Mouse (Mus musculus) inflammation-experienced regulatory T-cells, adult 6 months (primary cell): ENCODE results near the gene A230050P20Rik. TPM values are rescaled to one million over a fixed set of nuclear protein-coding genes. Genes with fewer than 3 reads are reported as not detected.
A peak's percentile ranks its signal among the peaks of the same experiment; 100 is the strongest.

ENCODE experiments used
- ATAC-seq: one replicate; pipeline ENCODE4 v1.8.0; 2017
- polyA plus RNA-seq, 3 experiments: library from polyadenylated mRNA; unstranded; fragments of 100-300 nt; shearing (Covaris generic); gene quantifications; one replicate each; pipeline ENCODE4 v1.2.1; 2017

Gene A230050P20Rik
- polyA plus RNA-seq, 3 experiments from 2014 or later: 9.9 to 16.8 (median 14.3) TPM

DNA sequence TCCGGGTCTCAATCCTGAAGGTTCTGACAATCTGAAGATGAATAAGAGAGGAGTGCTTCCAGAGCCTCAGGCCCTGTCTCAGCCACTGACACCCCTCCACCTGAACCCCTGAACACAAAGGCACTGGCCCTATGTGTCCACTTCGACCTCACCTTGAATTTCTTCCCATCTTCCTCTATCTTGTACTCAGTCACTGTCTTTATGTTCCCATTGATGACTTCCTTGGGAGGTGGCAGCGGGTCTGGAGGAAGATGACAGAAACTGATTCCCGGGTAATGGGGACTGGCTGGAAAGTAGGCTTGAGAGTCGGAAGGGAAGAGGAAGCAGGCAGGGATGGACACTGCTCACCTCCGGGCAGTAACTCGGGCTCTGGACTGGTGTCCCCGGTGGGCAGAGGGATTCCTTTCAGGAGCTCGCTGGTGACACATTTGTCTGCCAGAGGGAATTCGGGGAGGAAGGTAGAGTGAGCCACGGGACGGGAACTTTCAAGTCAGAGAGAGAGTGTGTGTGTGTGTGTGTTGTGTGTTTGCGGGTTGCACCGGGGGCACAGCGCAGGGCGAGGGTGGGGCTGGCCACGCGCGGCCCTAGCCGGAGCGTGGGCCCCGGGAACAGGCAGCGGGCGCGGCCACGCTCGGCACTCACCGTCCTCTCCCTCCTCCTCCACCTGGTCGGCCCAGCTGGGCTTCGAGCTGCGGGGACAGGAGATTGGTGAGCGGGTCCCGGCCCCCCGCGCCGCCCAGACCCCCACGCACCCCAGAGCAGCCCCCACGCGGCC is 29.5 kb downstream of the A230050P20Rik start:
- ATAC-seq: no peak

DNA sequence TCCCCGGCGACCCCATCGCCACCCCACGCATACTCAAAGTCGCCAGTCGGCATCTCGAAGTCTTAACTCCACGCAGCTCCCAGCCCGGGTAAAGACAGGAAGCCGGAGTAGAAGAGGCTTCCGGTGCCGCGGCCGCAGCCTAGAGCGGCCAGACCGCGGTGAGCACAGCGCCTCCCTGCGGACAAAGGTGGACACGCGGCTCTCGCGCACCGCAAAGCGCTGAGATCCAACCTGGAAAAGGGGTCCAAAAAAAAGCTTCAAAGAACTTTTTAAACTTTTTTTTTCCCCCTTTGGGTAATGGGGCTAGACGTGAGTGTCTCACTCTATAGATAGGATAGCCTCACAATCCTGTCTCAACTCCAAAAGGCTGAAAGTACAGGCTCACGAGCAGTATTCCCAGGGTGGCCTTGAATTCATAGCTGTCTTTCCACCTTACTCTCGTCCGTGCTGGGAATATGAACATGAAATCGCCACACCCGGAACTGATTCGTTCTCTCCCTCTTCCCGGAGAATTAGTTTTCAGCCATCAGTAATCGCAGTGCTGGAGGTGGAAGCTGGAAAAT is 30.1 kb downstream of the A230050P20Rik start, which contains the start of gene Eif3g:
TSS of gene Eif3g (minus strand) at position 113 of the 563 bp plus-strand sequence.
- peak; percentile 81 for ATAC-seq

DNA sequence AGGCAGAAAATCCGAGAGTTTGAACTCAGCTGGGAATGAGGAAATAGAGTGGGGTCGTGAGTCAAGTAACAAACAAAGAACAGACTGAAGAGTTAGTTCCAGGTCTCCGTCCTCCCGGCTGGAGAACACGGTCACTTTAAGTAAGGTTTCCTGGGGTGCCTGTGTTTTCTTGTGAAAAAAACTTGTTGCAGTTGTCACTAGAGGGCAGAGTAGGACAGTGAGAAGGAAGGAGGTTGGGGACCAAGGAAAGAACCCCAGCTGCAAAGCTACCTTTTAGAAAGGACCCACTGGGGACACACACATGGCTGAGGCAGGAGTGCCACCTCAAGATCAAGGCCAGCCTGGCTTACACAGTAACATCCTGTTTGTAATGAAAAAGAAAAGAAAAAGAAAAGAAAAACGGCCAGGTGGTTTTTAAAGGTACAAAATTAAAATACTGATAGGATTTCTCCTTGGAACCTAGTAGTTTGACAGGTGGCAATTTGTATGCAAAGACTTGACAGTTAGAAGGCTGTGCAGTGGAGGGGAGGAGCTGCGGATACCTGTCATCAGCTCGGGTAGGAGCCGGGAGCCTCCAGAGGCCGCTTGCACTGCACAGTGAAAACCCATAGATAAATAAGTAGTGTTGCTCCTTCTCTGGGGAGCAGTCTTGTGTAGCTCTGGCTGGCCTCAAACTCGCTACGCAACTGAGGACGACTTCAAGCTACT is 33.2 kb downstream of the A230050P20Rik start:
- peak; percentile 47 for ATAC-seq

DNA sequence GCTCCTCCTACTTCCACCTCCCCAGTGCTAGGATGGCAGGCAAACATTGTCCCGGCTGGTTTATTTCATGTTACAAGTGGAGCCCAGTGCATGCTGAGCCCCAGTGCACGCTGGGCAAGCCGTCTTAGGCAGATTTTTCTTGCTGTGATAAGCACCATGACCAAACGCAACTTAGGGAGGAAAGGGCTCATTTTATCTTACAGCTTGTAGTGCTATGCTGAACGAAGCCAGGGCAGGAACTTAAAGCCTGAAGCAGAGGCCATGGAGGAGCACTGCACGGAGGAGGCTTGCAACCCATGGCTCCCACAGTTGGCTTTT is 33.7 kb downstream of the A230050P20Rik start:
- ATAC-seq: no peak

DNA sequence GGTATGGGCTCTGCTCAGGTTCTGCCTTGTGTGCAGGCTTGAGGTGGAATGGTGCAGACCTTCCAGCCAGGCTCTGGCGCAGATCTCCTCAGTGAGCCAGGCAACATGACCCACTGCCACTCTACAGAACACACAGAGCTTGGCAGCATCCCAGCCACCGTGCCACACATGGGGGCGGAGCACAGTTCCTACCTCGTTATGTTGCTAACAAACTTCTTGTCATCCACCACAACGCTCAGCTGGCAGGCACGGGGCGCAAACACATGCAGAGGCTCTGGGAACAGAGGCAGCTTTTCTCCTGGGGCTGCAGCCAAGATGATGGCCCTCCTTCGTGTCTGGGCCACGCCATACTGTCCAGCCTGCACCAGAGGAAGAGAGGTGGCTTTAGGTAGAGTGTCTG is 41.5 kb downstream of the A230050P20Rik start:
- no peak for ATAC-seq

DNA sequence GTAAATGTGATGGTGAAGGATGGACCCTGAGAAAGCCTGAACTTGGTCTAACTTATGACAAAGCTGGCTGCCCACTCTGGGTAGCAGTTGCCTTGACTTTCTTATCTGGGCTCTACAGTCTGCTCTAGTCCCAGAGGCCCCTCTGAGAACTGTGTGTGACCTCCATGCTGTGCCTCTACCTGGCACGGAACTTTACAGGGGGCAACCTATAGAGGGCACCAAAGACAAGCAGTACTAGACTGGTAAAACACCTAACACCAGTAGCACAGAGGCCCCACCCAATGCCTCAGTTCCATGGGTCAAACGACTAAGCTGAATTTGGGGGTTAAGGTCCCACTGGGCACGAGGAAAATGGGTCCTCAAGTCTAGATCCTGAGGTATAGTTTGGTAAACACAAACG is 47.7 kb downstream of the A230050P20Rik start:
- ATAC-seq: peak; percentile 61

DNA sequence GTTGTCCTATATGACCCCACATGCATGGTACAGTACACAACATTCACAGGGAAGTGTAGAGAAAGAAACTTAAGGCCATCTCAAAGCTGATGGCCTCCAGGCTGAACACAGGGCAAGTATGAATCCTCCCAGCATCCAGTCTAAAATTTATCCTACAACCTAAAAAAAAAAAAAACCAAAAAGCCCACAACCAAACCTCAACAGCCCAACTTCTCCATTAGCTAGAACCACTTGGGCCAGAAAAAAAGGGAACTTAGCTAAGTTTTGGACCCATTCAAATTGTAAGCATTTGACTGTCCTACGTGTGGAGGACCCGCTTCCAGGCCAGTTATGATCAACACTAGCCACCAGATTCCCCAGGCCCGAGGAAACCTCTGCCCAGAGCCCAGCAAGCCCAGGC is 54.8 kb downstream of the A230050P20Rik start:
- ATAC-seq: no peak

Other genes starting within 250 kb of the A230050P20Rik start
- 100 to 1,000 TPM; 323 to 416 (median 337) TPM for gene Ubl5, start 225.8 kb upstream of the A230050P20Rik start, polyA plus RNA-seq
- gene Fbxl12, start 223.9 kb upstream of the A230050P20Rik start, polyA plus RNA-seq: 10 to 100 TPM; 21.7 to 59.5 (median 54.3) TPM
- 10 to 100 TPM; 23.0 to 29.3 (median 23.6) TPM for gene Pin1, start 216.5 kb upstream of the A230050P20Rik start, polyA plus RNA-seq
- gene Olfm2, start 122.3 kb upstream of the A230050P20Rik start, polyA plus RNA-seq: under 1 TPM in 1 of 3 experiments, not detected in 2; 0.90 TPM
- gene Col5a3, start 53.6 kb upstream of the A230050P20Rik start, polyA plus RNA-seq: not detected
- not detected for gene Rdh8, start 50.1 kb upstream of the A230050P20Rik start, polyA plus RNA-seq
- 1 to 10 TPM in 1 of 3 experiments, under 1 TPM in 2; 0.27 to 1.9 (median 0.63) TPM for gene Angptl6, start 11.1 kb downstream of the A230050P20Rik start, polyA plus RNA-seq
- 10 to 100 TPM; 16.1 to 28.8 (median 24.2) TPM for gene Ppan, start 19.5 kb downstream of the A230050P20Rik start, polyA plus RNA-seq
- 100 to 1,000 TPM; 159 to 219 (median 191) TPM for gene Eif3g, start 30.0 kb downstream of the A230050P20Rik start, polyA plus RNA-seq
- 10 to 100 TPM; 41.0 to 78.9 (median 43.9) TPM for gene Dnmt1, start 91.2 kb downstream of the A230050P20Rik start, polyA plus RNA-seq
- 1 to 10 TPM; 5.1 to 6.4 (median 5.9) TPM for gene S1pr2, start 108.1 kb downstream of the A230050P20Rik start, polyA plus RNA-seq
- 100 to 1,000 TPM in 2 of 3 experiments, 10 to 100 TPM in 1; 95.6 to 122 (median 112) TPM for gene Mrpl4, start 134.1 kb downstream of the A230050P20Rik start, polyA plus RNA-seq
- gene Icam1, start 147.3 kb downstream of the A230050P20Rik start, polyA plus RNA-seq: 10 to 100 TPM; 50.8 to 92.7 (median 68.9) TPM
- gene Icam4, start 160.7 kb downstream of the A230050P20Rik start, polyA plus RNA-seq: 1 to 10 TPM; 1.6 to 6.3 (median 3.1) TPM
- gene Icam5, start 163.4 kb downstream of the A230050P20Rik start, polyA plus RNA-seq: under 1 TPM in 2 of 3 experiments, not detected in 1; 0.25 to 0.31 TPM
- 1 to 10 TPM in 1 of 3 experiments, under 1 TPM in 1, not detected in 1; 0.82 to 3.0 TPM for gene Zglp1, start 198.5 kb downstream of the A230050P20Rik start, polyA plus RNA-seq
- gene Gm49373, start 204.5 kb downstream of the A230050P20Rik start, polyA plus RNA-seq: not detected
- 10 to 100 TPM in 2 of 3 experiments, 1 to 10 TPM in 1; 9.8 to 15.0 (median 14.9) TPM for gene Fdx1l, start 205.0 kb downstream of the A230050P20Rik start, polyA plus RNA-seq
- 1 to 10 TPM in 1 of 3 experiments, under 1 TPM in 1, not detected in 1; 0.31 to 8.4 TPM for gene Gm38431, start 223.4 kb downstream of the A230050P20Rik start, polyA plus RNA-seq
- gene Raver1, start 223.4 kb downstream of the A230050P20Rik start, polyA plus RNA-seq: 10 to 100 TPM; 16.6 to 23.9 (median 21.3) TPM